Mouse (Mus musculus) hindbrain, embryonic 13.5 days (tissue): Measurements from ENCODE around the gene Nfkb2. TPM values are rescaled to one million over a fixed set of nuclear protein-coding genes. Genes with fewer than 3 reads are reported as not detected.

Source experiments
- microRNA counts: library from miRNA; unstranded; fragments of <30 nt; microRNA quantifications from one replicate; lab custom pipeline; 2016
- microRNA-seq: library from miRNA; unstranded; fragments of <30 nt; microRNA quantifications from one replicate; pipeline ENCODE4, GENCODE M21; 2016
- polyA plus RNA-seq: library from polyadenylated mRNA; unstranded; fragments of >200 nt; fragmentation: Nextera tagmentation; extraction: Ambion mirVana; gene quantifications from 2 replicates; pipeline ENCODE4 v1.2.1, GENCODE M21; 2015

Gene Nfkb2
- polyA plus RNA-seq, 1 experiment from 2014 or later: 2.3 TPM

MicroRNAs within 50 kb of the gene (microRNA counts, 519-probe panel; counts per million panel counts)
- microRNA mmu-miR-146b (lab: Ali Mortazavi, UCI): 51.3 counts per million

Small RNA genes within 50 kb of the gene (microRNA-seq; reads per million reads assigned to microRNA genes)
- gene Mir146b: 1.9 reads per million

Other genes with a start within 250 kb of the Nfkb2 start
- gene Nolc1, start 228.5 kb upstream of the Nfkb2 start, polyA plus RNA-seq: 73.4 and 79.5 TPM in 2 replicates
- not detected in 2 replicates for gene Elovl3, start 172.4 kb upstream of the Nfkb2 start, polyA plus RNA-seq
- gene Pitx3, start 156.0 kb upstream of the Nfkb2 start, polyA plus RNA-seq: 0.23 and 0.31 TPM in 2 replicates
- 71.6 and 80.4 TPM in 2 replicates for gene Gbf1, start 151.8 kb upstream of the Nfkb2 start, polyA plus RNA-seq
- 58.4 and 59.3 TPM in 2 replicates for gene Psd, start 22.8 kb downstream of the Nfkb2 start, polyA plus RNA-seq
- 39.8 and 40.0 TPM in 2 replicates for gene Fbxl15, start 23.9 kb downstream of the Nfkb2 start, polyA plus RNA-seq
- 317 and 326 TPM in 2 replicates for gene Cuedc2, start 34.4 kb downstream of the Nfkb2 start, polyA plus RNA-seq
- 8.2 and 11.2 TPM in 2 replicates for gene Mfsd13a, start 36.8 kb downstream of the Nfkb2 start, polyA plus RNA-seq
- 2.4 and 2.7 TPM in 2 replicates for gene 2310034G01Rik, start 46.0 kb downstream of the Nfkb2 start, polyA plus RNA-seq
- gene Actr1a, start 91.4 kb downstream of the Nfkb2 start, polyA plus RNA-seq: 310 and 317 TPM in 2 replicates
- gene Sufu, start 92.6 kb downstream of the Nfkb2 start, polyA plus RNA-seq: 25.0 and 26.3 TPM in 2 replicates
- 29.7 and 31.6 TPM in 2 replicates for gene Trim8, start 197.4 kb downstream of the Nfkb2 start, polyA plus RNA-seq